Mouse (Mus musculus): ENCODE data around the gene Coro1b.

DNA sequence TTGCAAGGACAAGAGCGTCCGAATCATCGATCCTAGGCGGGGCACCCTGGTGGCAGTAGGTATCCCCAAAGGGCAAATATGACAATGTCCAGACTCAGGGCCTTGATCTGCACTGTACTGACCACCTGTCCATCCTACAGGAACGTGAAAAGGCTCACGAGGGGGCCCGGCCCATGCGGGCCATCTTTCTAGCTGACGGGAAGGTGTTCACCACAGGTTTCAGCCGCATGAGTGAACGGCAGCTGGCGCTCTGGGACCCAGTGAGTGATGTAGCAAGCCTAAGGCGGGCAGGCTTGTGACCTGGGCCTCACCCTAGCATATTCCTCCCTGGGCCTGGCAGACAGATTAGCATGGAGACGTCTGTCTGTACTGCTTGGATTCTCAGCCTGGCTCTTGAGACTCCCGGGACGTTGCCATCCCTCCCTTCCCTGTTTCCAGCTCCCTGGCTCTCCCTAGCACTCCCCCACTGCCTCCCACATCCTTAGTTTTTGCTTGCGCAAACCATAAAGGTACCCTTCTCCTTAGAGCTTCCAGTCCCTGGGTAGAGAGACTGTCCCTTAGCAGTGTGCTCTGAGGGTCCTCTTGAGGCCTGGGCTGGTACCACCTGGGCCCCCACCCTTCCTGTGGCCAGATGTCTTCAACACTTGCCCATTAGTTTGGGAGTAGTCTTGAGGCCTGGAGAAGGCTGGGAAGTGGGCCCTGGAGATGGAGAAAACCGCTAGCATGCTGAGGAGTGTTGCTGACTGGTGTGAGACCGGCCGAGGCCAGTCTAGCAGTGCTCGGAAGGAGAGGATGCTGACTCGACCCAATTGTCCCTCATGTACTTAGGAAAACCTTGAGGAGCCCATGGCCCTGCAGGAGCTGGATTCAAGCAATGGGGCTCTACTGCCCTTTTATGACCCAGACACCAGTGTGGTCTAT is 2.4 kb downstream of the Coro1b start:
- TF ChIP-seq POLR2A (IDR thresholded peaks at IDR 0.05; ENCODE audit: low read depth, low read length) (no peak), CTCF (IDR thresholded peaks at IDR 0.05; ENCODE audit: borderline replicate concordance, insufficient read depth, low read length) (no peak)
